Mouse (Mus musculus): ENCODE data around the gene Tmem191c. TPM values are rescaled to one million over a fixed set of nuclear protein-coding genes. Genes with fewer than 3 reads are reported as not detected.
A peak's percentile ranks its signal among the peaks of the same experiment; 100 is the strongest.
"Not testable (repeated sequence)": the region's sequence is repeated elsewhere in the genome, so short reads cannot be mapped to it uniquely, and the experiment has no call there.

The Tmem191c gene
- polyA plus RNA-seq (2015; fragmentation: Nextera tagmentation; extraction: Ambion mirVana) = 12.7 and 17.6 TPM in 2 replicates

GRCm38 (mm10) chr16:17275721-17276120 is at the start of gene Tmem191c:
TSS of gene Tmem191c (plus strand) at chr16:17276077.
- WGBS = 62% methylated on average over 7 of the region's 7 CpGs
- Histone ChIP-seq H3K9ac (peak within 1 kb of the TSS; percentile 70), H3K9me3 (no peaks in the 10 kb centered on the region), H3K4me3 (replicated peaks) (peak within 1 kb of the TSS; percentile 67), H3K4me1 (replicated peaks) (peaks cover 18% of the 10 kb centered on the region), H3K36me3 (no peaks in the 10 kb centered on the region), H3K27ac (peak within 1 kb of the TSS; percentile 68), H3K27me3 (replicated peaks) (peaks cover 20% of the 10 kb centered on the region), H3K4me2 (replicated peaks) (peak within 1 kb of the TSS; percentile 97)
- ATAC-seq = no peak

GRCm38 (mm10) chr16:17226496-17226895 is 49.4 kb upstream of the Tmem191c start:
- H3K27ac ChIP-seq = no peak overlapping the region
- H3K4me3 ChIP-seq (replicated peaks) = no peak overlapping the region
- no peak overlapping the region for H3K9ac ChIP-seq
- no peaks in the 10 kb centered on the region for H3K27me3 ChIP-seq (replicated peaks)
- no peak overlapping the region for H3K4me2 ChIP-seq (replicated peaks)
- 0 out of 2 replicates have a peak, but pooled peaks cover 3% of the 10 kb centered on the region for H3K4me1 ChIP-seq (replicated peaks)
- ATAC-seq = no peak
- no peaks in the 10 kb centered on the region for H3K9me3 ChIP-seq
- H3K36me3 ChIP-seq = no peaks in the 10 kb centered on the region

DNA sequence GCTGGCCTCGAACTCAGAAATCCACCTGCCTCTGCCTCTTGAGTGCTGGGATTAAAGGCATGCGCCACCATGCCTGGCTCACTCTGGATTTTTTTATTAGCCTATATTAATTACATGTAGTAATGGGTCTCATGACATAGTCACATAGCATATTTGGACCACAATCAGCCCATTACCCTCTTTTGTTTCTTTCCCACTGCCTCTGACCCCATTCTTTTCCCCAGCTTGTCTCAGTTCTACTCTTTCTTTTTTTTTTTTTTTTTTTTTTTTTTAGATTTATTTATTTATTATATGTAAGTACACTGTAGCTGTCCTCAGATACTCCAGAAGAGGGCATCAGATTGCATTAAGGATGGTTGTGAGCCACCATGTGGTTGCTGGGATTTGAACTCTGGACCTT is 44.4 kb upstream of the Tmem191c start:
- H3K9ac ChIP-seq; H3K27ac ChIP-seq; H3K9me3 ChIP-seq; H3K4me2 ChIP-seq (replicated peaks); ATAC-seq; H3K36me3 ChIP-seq; H3K27me3 ChIP-seq (replicated peaks); H3K4me3 ChIP-seq (replicated peaks): not testable (repeated sequence)
- peaks cover 28% of the 10 kb centered on the region for H3K4me1 ChIP-seq (replicated peaks)
- 85% methylated on average over 2 of the region's 2 CpGs for WGBS

DNA sequence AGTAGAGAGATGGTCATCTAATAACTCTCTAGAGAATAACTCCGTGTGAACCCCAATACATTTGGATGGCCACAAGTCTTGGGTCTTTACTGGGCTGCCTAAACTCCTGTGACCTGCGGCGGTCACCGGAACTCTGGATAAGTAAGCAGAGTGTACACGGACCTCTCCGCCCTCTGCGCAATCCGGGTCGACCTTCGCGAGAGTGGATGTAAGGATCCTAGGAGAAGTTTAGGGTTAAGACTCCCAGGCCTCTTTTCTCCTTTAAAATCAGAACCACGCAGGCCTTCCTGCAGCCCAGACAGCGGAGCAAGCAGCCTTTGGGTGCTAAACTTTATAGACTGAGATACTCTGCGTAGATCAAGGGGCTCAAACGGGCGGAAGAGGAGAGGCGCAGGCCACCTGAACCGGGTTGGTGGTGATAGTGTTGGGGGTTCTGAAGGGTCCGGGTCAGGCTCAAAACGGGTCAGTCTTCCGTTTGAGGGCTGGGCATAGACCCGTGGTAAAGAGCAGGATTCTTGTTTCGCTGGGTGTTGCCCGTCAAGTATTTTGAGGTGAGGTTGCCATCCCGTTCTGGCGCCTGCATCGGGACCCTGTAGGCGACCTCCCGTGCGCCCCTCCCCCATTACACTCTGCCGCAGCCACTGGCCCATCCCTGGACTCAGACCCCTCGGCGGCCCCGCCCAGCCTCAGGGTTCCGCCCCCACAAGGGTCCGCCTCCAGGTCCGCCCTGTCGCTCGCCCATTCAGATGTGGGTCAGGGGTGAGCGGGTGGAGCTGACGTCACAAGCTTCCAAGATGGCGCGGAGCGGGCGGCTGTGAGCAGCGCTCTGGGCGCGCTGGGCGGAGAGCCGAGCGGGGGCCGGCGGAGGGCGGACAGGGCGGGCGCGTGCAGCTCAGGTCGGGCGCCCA is 42.8 kb upstream of the Tmem191c start, which contains the start of gene Hic2:
Hic2 (plus strand) TSS at position 779 of the 908 bp plus-strand sequence.
- Histone ChIP-seq H3K9ac (peak within 1 kb of the TSS; percentile 92), H3K27me3 (replicated peaks) (no peaks in the 10 kb centered on the region), H3K4me2 (replicated peaks) (peak within 1 kb of the TSS; percentile 95), H3K4me3 (replicated peaks) (peak within 1 kb of the TSS; percentile 95), H3K4me1 (replicated peaks) (peaks cover 35% of the 10 kb centered on the region), H3K36me3 (no peaks in the 10 kb centered on the region), H3K9me3 (no peaks in the 10 kb centered on the region), H3K27ac (peak within 1 kb of the TSS; percentile 94)
- peak; percentile 98 for ATAC-seq
- 1% methylated on average over 59 of the region's 59 CpGs for whole genome bisulfite sequencing

- WGBS = under 1% methylated on average over 62 of the region's 62 CpGs
These were observed 42.0 kb upstream of the Tmem191c start for GRCm38 (mm10) chr16:17233702-17234498.

GRCm38 (mm10) chr16:17234499-17234895 is 41.4 kb upstream of the Tmem191c start:
- WGBS = 2% methylated on average over 12 of the region's 12 CpGs
- no peaks in the 10 kb centered on the region for H3K27me3 ChIP-seq (replicated peaks)
- 0 out of 2 replicates have a peak, but pooled peaks have one; percentile 18 for ATAC-seq

More at GRCm38 (mm10) chr16:17233702-17234498, 42.0 kb upstream of the Tmem191c start:
- peak; percentile 42 for ATAC-seq
- Histone ChIP-seq H3K36me3 (no peaks in the 10 kb centered on the region), H3K4me1 (replicated peaks) (peaks cover 41% of the 10 kb centered on the region), H3K27me3 (replicated peaks) (no peaks in the 10 kb centered on the region), H3K27ac (peak overlapping the region; percentile 94), H3K9me3 (no peaks in the 10 kb centered on the region), H3K4me3 (replicated peaks) (peak overlapping the region; percentile 95), H3K9ac (peak overlapping the region; percentile 92), H3K4me2 (replicated peaks) (peak overlapping the region; percentile 95)

DNA sequence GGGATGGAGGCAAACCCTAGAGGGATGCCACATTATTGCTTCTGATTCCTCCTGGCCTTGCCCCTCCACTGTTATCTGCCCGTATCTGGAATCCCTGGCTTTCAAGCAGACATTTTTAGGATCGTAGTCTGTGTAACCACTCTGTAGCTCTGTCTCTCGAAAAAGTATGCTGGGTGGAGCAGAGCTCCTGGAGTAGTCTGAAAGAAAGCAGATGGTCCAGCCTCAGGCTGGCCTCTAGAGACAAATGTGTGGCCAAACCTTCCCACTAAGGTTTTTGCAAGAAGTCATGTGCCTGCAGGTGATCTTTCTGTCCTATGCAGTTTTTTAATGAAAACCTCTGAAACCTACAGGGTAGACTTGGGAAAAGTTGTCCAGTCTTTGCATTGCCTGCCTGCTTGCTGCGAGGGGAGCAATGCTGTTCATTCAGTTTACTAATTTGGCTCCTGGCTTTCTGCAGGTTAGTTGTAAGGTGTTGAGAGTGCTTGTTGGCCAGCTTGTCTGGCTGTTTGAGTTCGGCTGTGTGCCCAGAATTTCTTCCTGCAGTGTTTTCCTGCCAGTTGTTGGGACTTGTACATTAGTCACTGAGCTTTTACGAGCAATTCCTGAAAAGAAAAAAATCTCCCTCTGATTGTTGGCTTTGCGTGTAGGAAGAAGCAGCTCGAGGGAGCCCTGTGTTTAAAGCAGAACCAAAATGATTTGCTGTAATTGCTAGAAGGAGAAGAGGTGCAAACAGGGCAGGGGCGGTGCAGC is 40.8 kb upstream of the Tmem191c start:
- H3K4me1 ChIP-seq (replicated peaks) = peaks cover 52% of the 10 kb centered on the region

More at GRCm38 (mm10) chr16:17234499-17234895, 41.4 kb upstream of the Tmem191c start:
- no peaks in the 10 kb centered on the region for H3K36me3 ChIP-seq
- no peaks in the 10 kb centered on the region for H3K9me3 ChIP-seq
- H3K4me3 ChIP-seq (replicated peaks) = peak overlapping the region; percentile 95
- peaks cover 47% of the 10 kb centered on the region for H3K4me1 ChIP-seq (replicated peaks)
- H3K4me2 ChIP-seq (replicated peaks) = peak overlapping the region; percentile 95
- H3K27ac ChIP-seq = peak overlapping the region; percentile 94
- peak overlapping the region; percentile 92 for H3K9ac ChIP-seq

DNA sequence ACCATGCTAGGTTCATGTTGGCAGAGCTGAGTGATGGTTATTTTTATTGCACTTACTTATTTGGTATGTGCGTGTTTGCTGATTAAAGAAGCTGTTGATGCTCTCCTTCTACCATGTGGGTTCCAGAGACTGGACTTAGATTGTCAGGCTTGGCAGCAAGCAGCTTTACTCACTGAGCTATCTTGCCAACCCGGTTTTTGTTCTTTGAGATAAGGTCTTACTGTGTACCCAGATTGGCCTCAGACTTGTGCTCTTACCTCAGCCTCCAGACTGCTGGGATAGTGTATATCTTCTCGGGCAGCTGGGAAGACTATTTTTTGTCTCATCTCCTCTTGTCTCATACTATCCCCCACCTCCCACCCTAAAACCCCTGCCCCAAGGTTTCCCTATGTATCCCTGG is 38.2 kb upstream of the Tmem191c start:
- no peak for ATAC-seq
- H3K4me2 ChIP-seq (replicated peaks) = no peak overlapping the region
- WGBS = 61% methylated on average over 3 of the region's 3 CpGs
- H3K9ac ChIP-seq = no peak overlapping the region
- no peaks in the 10 kb centered on the region for H3K36me3 ChIP-seq
- H3K27me3 ChIP-seq (replicated peaks) = no peaks in the 10 kb centered on the region
- H3K27ac ChIP-seq = no peak overlapping the region
- no peaks in the 10 kb centered on the region for H3K9me3 ChIP-seq
- H3K4me1 ChIP-seq (replicated peaks) = peaks cover 57% of the 10 kb centered on the region
- H3K4me3 ChIP-seq (replicated peaks) = no peak overlapping the region

More for the DNA sequence above, 40.8 kb upstream of the Tmem191c start:
- 18% methylated on average over 9 of the region's 9 CpGs for WGBS
- H3K4me2 ChIP-seq (replicated peaks) = peak overlapping the region; percentile 95
- peak overlapping the region; percentile 92 for H3K9ac ChIP-seq
- peak overlapping the region; percentile 95 for H3K4me3 ChIP-seq (replicated peaks)
- H3K36me3 ChIP-seq = no peaks in the 10 kb centered on the region
- no peaks in the 10 kb centered on the region for H3K27me3 ChIP-seq (replicated peaks)
- ATAC-seq = no peak
- no peaks in the 10 kb centered on the region for H3K9me3 ChIP-seq
- H3K27ac ChIP-seq = peak overlapping the region; percentile 94

DNA sequence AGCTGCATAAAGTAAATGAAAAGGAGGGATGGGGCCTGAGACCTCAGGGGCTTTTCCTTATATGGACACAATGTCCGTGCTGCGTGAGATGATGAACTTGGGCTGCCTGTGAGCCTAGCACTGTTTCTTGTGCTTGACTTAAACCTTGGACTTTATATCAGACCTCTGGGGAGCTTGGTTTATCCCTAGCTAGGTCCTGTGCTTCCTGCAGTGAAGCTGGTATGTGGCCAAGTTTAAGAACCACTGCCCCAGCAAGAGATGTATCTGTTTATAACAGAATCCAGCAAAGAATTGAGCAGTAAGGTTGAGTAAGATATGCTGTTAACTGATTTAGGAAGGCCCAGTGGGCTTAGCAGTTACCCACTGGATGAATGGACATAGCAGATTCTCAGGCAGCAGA is 36.5 kb upstream of the Tmem191c start:
- Histone ChIP-seq H3K4me3 (replicated peaks) (no peak overlapping the region), H3K9ac (no peak overlapping the region), H3K27ac (no peak overlapping the region), H3K36me3 (no peaks in the 10 kb centered on the region), H3K9me3 (no peaks in the 10 kb centered on the region), H3K27me3 (replicated peaks) (no peaks in the 10 kb centered on the region), H3K4me2 (replicated peaks) (0 out of 2 replicates have a peak overlapping the region, but pooled peaks have one; percentile 3), H3K4me1 (replicated peaks) (peaks cover 57% of the 10 kb centered on the region)
- 31% methylated on average over 2 of the region's 2 CpGs for WGBS
- ATAC-seq = 0 out of 2 replicates have a peak, but pooled peaks have one; percentile 15

DNA sequence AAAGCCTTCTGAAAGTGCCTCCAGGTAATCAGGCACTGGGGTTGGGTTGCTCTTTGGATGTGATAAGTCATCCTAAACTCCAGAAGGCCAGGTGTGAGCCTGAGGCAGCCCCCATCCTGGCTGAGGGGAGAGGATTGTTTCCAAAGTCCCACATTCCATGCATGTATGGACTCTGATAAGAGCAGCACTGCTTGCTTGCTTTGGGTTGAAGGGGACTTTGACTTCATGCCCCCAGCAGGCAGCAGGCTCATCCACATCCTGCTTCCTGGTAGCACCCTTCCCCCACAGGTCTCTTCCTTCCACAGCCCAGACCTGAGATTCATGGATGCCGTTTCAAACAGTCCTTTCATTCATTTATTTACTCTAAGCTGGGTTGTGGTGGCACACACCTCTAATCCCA is 32.1 kb upstream of the Tmem191c start:
- ATAC-seq = peak; percentile 85
- WGBS = 16% methylated on average over 1 of the region's 1 CpGs
- no peaks in the 10 kb centered on the region for H3K9me3 ChIP-seq
- H3K4me2 ChIP-seq (replicated peaks) = peak overlapping the region; percentile 14; the same call in 1 of the 2 replicates
- H3K27ac ChIP-seq = peak overlapping the region; percentile 48; the same call in 1 of the 2 replicates
- H3K9ac ChIP-seq = no peak overlapping the region
- H3K27me3 ChIP-seq (replicated peaks) = no peaks in the 10 kb centered on the region
- H3K4me3 ChIP-seq (replicated peaks) = no peak overlapping the region
- H3K4me1 ChIP-seq (replicated peaks) = peaks cover 25% of the 10 kb centered on the region
- H3K36me3 ChIP-seq = no peaks in the 10 kb centered on the region

- ATAC-seq = no peak
- H3K4me3 ChIP-seq (replicated peaks) = no peak overlapping the region
- 68% methylated on average over 1 of the region's 1 CpGs for WGBS
- H3K4me2 ChIP-seq (replicated peaks) = no peak overlapping the region
- no peaks in the 10 kb centered on the region for H3K36me3 ChIP-seq
- H3K4me1 ChIP-seq (replicated peaks) = peaks cover 19% of the 10 kb centered on the region
- no peaks in the 10 kb centered on the region for H3K27me3 ChIP-seq (replicated peaks)
- H3K27ac ChIP-seq = no peak overlapping the region
- H3K9ac ChIP-seq = no peak overlapping the region
- no peaks in the 10 kb centered on the region for H3K9me3 ChIP-seq
These were observed 30.9 kb upstream of the Tmem191c start for GRCm38 (mm10) chr16:17244996-17245395.
